ENCODE assay signal across 11 mouse cellular contexts in genomic region chr2:103577752-103578662, GRCm38 (mm10). TPM values are rescaled to one million over a fixed set of nuclear protein-coding genes. Genes with fewer than 3 reads are reported as not detected.
A peak's percentile ranks its signal among the peaks of the same experiment; 100 is the strongest.
DNase-seq lines count a peak whose midpoint lies in the region; ATAC-seq lines count a peak whose summit lies in the region.
"Had no signal": no experiment of that assay in that cellular context is flagged by ENCODE, and none has a peak within 500 bp of the region (broad histone marks: within the 10 kb centered on the region; RNA-seq: fewer than 3 reads in every experiment).

No protein-coding gene starts in this region.

- no peak overlapping the region for H3K4me2 ChIP-seq in intestine, embryonic 16.5 days (ENCODE audit: low read depth, low read length)
- H3K4me2 ChIP-seq in forebrain, embryonic 12.5 days = no peak overlapping the region
- H3K4me2 ChIP-seq: embryonic facial prominence, embryonic 12.5 days had no signal

- ATAC-seq in intestine, embryonic 16.5 days = no peak
- ATAC-seq in forebrain, embryonic 12.5 days (ENCODE audit: low FRiP score) = no peak

- DNase-seq in kidney, postnatal 4 days = peak; percentile 33 to 50
- DNase-seq in kidney, adult 8-10 months = no peak
- peak; percentile 78 to 87 for DNase-seq in heart, adult 18-20 months
- peak; percentile 53 to 88 for DNase-seq in lung, postnatal 4 days
- DNase-seq in layer of hippocampus, adult 9-10 months (ENCODE audit: low spot score) = no peak
- no peak for DNase-seq in cerebellum, postnatal 4 days (ENCODE audit: low spot score in 2 of 2)
- DNase-seq: layer of hippocampus, adult 9-11 months; midbrain, embryonic 14.5 days had no signal

- 0 out of 2 replicates have a peak overlapping the region, but pooled peaks have one; percentile 13 for H3K27ac ChIP-seq in intestine, embryonic 16.5 days (ENCODE audit: low read length)
- H3K27ac ChIP-seq in forebrain, embryonic 12.5 days = no peak overlapping the region

- no peak overlapping the region for H3K4me3 ChIP-seq in intestine, embryonic 16.5 days (ENCODE audit: low read length)
- no peak overlapping the region for H3K4me3 ChIP-seq in forebrain, embryonic 12.5 days (replicated peaks)
- H3K4me3 ChIP-seq: embryonic facial prominence, embryonic 12.5 days had no signal

- H3K9me3 ChIP-seq in intestine, embryonic 16.5 days (ENCODE audit: control insufficient read depth, low read length) = no peaks in the 10 kb centered on the region
- no peaks in the 10 kb centered on the region for H3K9me3 ChIP-seq in forebrain, embryonic 12.5 days
- H3K9me3 ChIP-seq: embryonic facial prominence, embryonic 12.5 days had no signal

- WGBS in intestine, embryonic 16.5 days = 51% methylated on average over 7 of the region's 7 CpGs
- 81% methylated on average over 7 of the region's 7 CpGs for WGBS in forebrain, embryonic 12.5 days

- no peaks in the 10 kb centered on the region for H3K27me3 ChIP-seq in intestine, embryonic 16.5 days (replicated peaks; ENCODE audit: control insufficient read depth, insufficient read depth, low read length)
- H3K27me3 ChIP-seq in forebrain, embryonic 12.5 days = no peaks in the 10 kb centered on the region
- H3K27me3 ChIP-seq: embryonic facial prominence, embryonic 12.5 days had no signal

- H3K36me3 ChIP-seq in intestine, embryonic 16.5 days (ENCODE audit: control insufficient read depth, insufficient read depth, low read length) = no peaks in the 10 kb centered on the region
- H3K36me3 ChIP-seq in forebrain, embryonic 12.5 days (replicated peaks) = no peaks in the 10 kb centered on the region
- H3K36me3 ChIP-seq: embryonic facial prominence, embryonic 12.5 days had no signal

- no peak overlapping the region for H3K9ac ChIP-seq in intestine, embryonic 16.5 days (ENCODE audit: low read depth, low read length)
- no peak overlapping the region for H3K9ac ChIP-seq in forebrain, embryonic 12.5 days
- H3K9ac ChIP-seq: embryonic facial prominence, embryonic 12.5 days had no signal

- peaks cover 18% of the 10 kb centered on the region; the same call in 1 of the 2 replicates for H3K4me1 ChIP-seq in intestine, embryonic 16.5 days (ENCODE audit: control insufficient read depth, insufficient read depth, low read length)
- no peaks in the 10 kb centered on the region; the same call in 1 of the 2 replicates for H3K4me1 ChIP-seq in forebrain, embryonic 12.5 days

RNA-seq across cellular contexts. Expression of gene Abtb2, which starts 11.9 kb away (rescaled TPM):
- 10 to 100 TPM; 22.1 to 26.7 TPM for total RNA-seq in heart, adult 18-20 months (2021)
- 4.7 and 5.4 TPM in 2 replicates for polyA plus RNA-seq in intestine, embryonic 16.5 days (2015; fragmentation: Nextera tagmentation; extraction: Ambion mirVana)
- polyA plus RNA-seq in forebrain, embryonic 12.5 days (2016; fragmentation: Nextera tagmentation; extraction: Ambion mirVana) = 14.9 and 15.7 TPM in 2 replicates

Comparison
In these comparisons a context has a peak if more than half of its experiments do, and no peak if none do; other contexts are left out.
1. DNase-seq: peak in kidney, postnatal 4 days (2 of 2), heart, adult 18-20 months (2 of 2) and lung, postnatal 4 days (2 of 2); none in kidney, adult 8-10 months (0 of 2), layer of hippocampus, adult 9-10 months (single experiment) and cerebellum, postnatal 4 days (0 of 2).